Mouse (Mus musculus) spleen, adult 18-20 months (tissue): ENCODE data around the gene Atg4c.

Experiments
- DNase-seq, 2 experiments: peaks; one replicate each; pipeline ENCODE4 v3.0.0; 2022; ENCODE audit warnings: mixed read lengths in 2 of 2

The Atg4c gene

DNA sequence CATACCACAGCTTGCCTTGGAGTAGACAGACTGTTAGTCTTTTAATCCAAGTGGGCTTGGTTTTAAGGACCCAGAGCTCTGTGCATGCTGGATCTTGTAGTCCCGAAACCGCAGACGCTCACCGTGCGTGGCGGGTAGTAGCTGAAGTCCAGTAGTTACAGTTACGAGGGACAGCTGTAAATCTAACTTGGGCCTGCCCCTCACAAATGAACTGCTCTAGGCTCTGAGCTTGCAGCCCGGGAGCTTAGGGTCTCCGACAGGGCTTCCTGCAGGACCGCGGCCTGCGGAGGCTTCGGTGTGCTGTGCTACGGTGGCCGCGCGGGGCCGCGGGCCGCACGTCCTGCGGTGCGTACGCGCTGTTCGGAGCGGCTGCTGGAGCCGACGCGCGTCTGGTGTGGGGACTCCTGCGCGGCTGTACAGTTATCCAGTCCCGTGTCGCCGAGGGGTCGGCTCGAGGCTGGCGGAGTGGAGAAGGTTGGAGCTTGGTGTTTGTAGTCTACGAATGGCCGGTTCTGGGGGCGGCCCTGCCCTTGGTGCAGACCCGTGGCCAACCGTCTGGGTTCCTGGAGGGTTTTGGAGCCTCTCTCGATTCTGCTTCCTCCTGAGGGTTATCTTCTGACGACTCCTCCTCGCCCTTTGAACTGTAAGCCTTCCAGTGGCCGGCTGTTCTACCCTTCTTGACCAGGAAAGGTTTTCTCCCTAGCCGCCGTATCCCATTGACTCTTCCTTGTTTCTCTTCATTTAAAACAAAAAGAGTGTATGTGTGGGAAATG is at the start of gene Atg4c:
Gene Atg4c (plus strand): TSS at position 125 of the 773 bp plus-strand sequence.
- peak; percentile 56 to 74 for DNase-seq

DNA sequence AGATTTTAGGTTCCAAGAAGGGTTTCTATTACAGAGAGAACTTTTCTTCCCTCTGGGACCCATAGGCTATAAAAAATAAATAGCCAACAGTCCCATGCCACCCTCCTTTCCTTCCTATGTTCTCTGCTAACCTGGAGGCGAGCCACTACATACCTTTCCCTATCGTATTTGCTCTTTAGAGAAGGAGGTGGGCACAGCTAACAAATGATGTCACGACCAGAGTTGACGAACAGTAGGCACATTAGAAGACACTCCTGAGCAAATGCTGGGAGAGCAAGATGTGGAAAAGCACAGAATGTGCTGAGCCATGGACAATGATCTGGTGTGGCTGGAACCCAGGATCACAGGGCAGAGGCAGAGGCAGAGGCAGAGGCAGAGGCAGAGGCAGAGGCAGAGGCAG is 42.3 kb upstream of the Atg4c start:
- no peak for DNase-seq

DNA sequence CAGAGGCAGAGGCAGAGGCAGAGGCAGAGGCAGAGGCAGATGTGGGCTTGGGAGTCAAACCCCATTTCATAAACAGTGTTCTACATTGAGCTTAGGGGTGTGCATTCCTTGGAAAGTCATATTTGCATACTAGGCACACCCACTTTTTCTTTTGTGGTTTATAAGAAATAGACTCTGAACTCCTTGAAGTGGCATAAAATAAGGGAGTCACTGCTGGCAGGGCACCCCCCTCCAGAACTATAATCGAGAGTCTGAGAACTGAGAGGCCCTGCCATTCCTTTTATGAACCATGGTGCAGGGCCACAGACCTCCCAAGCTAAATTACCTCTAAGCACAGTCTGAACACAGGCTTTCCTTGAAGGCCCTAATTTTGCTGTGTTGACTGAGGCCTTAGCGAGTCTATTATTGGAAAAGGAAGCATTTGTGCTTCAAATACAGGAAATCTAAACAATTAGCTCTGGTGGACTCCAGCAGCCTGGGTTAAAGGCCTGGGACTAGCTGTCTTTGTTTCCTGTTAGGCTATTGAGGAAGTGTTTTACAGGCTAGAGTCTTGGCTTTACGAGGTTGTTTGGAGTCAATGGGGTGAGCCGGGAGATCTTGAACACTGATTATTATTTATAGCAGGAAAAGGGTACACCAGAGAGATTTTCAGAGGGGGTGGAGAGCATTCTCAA is 41.7 kb upstream of the Atg4c start:
- no peak for DNase-seq

DNA sequence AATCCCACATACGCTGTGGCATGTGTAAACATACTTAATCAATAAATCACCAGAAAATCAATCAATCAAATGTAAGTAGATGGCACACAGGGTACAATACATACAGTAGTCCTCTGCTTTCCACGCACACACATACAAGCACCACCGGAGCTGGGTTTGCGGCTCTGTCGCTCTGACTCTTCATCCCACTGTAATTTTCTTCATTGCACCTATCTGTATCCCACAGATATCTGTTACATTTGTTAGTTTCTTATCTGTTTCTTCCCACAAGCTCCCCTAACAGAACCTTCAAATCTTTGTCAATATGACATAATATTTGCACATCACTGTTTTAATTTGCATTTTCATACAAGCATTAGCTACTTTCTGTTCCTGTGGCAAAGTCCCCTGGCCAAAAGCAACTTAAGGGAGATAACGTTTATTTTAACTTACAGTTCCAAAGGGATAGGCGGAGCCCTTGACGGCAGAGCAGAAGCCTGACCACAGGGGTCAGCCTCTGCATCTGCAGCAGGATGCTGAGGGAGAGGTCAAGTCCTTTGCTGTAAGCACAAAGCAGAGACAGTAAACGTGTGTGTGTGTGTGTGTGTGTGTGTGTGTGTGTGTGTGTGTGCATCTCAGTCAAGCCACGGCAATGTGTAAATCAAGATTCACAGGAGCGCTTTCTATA is 37.0 kb upstream of the Atg4c start:
- no peak for DNase-seq

DNA sequence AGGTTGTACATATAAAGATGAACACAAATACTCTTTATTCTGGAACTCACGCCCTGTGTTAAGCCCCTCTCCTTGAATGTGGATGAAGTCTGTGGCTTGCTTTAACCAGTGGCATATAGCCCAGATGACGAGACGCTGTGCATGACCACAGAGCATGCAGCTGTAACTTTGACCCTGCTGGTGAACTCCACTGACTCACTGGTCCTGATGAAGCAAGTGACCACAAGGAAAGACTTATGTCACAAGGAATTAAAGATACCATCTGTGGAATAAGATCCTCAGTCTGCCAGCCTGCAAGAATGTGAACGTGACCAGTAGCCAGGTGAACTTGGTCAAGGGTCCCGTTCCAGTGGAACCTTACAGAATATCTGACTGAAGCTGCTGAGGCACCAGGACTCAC is 35.2 kb upstream of the Atg4c start:
- no peak for DNase-seq

DNA sequence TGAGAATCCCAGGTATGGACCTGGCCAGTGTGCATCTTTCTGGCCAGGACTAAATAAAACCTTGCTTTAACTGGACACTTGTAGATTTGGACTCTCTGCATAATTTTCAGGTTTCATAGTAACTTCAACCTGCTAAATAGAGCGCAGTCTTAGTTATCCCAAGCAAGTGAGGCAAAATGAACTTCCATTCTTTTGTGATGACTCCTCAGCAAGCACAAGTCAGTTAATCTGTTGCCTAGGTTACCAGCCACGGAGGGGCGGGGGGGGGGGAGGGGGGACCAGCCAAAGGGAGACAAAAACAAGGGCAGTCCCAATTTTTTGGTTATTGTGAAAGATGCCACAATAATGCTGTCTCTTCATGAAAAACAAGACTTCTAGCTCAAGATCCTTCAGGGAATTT is 33.3 kb upstream of the Atg4c start:
- DNase-seq, result no peak

DNA sequence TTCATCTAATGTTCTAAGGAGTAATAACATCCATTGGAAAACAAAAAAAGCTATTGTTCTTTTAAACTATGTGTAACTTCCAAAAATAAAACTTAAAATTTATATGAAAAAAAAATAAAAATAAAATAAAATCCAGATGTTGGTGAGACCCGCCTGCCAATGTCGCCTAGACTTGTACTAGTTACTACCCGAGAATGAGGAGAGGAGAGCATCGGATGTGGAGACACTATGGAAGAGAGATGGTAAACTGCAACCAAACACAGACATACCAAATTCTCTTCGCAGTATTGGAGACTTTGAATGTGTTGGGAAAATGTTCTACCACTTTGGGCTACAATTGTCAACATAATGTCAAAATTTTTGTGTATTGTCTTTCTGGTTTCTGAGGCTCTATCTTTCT is 32.8 kb upstream of the Atg4c start:
- DNase-seq, result no peak

DNA sequence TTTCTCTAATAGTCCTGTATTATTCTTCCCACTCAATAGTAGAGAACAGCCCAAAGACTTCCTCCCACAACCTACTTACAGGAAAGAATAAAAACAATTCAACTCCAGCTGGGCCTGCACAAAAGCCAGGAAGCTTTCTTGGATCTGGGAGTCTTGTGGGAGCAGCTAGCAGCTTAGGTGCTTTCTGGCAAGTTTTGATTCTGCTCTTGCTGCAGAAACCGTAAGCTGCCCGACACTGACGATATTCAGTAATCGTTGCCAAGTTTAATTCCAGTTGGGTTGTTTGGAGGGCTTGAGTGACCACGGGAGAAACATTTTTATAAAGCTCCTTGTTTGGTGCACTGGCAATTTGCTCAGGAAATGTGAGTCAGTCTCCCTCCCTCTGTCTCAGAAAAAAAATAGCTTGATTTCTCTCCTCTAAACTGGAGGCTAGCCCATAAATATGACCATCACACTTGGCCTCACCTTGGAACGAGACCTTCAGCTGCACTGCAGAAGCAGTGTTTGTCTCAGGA is 32.2 kb upstream of the Atg4c start:
- DNase-seq, result no peak

DNA sequence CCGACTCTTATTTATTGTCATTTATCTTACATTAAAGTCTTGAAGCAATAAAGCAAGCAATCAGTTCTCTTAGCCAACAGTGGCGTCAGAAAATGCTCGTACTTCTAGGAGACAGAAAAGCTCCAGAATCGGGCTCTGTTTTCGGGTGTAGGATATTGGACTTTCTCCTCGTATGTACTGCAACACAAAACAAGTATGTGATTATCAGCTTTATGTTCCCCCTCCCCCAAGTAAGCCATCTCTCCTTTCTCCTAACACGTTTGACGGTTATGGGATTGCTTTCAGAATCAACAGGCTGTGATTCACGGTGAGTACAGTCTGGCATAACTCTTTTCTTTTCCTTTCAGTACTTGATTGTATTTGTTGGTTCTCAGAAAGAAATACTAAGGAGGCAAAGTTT is 30.7 kb upstream of the Atg4c start:
- no peak for DNase-seq

DNA sequence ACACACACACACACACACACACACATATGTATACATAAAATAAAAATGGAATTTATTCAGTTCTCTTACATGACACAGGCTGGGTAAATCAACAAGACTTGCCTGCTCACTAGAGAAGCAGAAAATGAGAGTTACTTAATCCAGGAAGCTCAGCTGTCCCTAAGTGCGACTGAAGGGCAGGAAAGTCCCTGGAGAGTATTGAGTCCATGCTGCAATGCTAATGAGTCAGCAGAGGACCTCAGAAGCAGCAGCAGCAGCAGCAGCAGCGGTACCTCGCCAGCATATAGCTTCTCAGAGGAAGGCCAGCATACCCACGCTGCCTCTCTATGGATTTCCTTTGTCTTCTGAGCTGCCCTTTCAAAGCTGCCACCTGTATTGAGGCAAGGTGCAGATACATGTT is 30.2 kb upstream of the Atg4c start:
- no peak for DNase-seq

DNA sequence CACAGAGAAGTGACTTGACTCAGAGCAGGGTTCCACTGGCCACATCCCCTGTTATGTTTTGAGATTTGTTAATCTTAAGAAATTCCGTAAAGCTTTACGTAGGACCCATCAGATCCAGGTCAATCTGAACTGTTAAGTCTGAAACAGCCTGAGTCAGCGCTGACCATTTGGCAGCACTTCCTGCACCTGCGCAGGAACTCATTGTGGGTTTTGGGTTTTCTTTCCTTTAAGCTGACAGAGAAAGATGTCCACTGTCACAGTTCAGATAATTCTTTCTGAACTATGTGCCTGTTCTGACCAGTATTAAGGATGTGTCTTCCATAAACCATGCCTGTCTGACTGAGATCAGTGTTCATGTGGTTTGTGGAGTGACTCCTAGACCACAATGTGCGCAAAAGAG is 24.9 kb upstream of the Atg4c start:
- no peak for DNase-seq

DNA sequence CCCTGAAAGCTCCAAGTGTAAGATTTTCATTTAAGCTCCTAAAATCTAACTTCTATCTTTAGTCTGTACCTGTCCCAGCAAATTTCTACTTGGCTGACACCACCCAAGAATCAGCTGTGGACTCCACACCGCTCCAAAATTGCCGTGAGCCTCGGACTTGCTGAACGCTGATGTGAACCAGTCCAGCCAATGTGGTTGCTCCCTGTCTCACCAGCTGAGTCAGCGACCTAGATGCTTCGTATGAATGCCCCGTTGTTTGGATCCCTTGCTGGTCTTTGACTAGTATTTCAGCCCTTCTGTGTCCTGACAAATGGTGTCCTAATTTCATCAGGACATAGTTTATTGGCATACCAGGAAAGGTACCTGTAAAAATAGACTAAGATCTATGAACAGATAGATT is 19.5 kb upstream of the Atg4c start:
- no peak for DNase-seq

DNA sequence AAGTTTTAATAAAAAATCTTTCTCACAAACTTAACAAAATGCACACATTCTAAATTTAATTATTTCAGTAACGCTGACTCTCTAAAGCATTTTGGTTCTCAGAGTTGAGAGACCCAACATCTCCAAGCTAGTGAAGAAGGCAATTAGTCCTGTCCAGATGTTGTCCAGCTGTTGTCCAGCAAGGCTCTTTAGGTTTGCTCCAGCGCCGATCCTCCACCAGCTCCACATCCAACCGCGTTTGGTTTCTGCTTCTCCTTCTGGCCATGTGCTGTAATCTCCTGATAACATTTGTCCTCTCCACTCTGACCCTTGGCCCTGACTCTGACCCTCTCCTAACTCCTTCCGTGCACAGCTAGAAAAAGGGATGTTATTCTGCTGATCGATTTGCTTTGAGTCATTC is 16.9 kb upstream of the Atg4c start:
- no peak for DNase-seq

DNA sequence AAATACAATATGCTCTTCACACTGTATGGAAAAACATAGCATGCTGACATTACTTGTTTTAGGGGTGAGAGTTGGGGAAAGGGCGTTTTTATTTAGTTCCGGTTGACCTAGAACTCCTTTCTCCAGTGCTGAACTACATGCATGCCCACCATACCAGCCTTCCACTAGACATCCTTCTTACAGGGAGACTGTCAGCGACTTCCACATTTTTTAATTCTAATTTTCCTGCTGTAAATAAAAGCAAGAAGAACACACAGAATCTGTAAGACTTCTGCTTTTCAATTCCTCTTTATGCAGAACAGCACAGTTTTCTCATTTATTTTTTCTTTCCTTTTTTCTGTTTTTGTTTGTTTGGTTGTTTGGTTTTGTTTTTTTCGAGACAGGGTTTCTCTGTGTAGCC is 16.5 kb upstream of the Atg4c start:
- DNase-seq, result no peak

DNA sequence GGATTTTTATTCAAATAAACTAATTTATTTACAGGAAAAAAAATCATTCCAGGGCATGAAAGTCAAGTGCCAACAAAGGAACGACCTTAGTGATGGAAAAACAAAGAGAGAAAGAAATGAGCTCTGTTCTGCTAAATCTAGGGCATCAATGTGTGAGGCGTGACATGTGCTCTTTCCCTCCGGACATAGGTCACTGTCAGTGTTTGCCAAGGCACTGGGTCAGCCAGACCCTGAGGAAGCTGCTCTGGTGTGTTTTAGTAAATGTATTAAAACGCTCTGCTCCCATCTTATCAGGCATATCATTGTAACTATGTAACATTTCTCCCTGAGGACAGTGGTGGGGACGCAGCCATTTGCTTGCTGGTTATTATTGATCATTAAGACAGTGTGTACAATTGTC is 14.9 kb upstream of the Atg4c start:
- DNase-seq, result no peak

DNA sequence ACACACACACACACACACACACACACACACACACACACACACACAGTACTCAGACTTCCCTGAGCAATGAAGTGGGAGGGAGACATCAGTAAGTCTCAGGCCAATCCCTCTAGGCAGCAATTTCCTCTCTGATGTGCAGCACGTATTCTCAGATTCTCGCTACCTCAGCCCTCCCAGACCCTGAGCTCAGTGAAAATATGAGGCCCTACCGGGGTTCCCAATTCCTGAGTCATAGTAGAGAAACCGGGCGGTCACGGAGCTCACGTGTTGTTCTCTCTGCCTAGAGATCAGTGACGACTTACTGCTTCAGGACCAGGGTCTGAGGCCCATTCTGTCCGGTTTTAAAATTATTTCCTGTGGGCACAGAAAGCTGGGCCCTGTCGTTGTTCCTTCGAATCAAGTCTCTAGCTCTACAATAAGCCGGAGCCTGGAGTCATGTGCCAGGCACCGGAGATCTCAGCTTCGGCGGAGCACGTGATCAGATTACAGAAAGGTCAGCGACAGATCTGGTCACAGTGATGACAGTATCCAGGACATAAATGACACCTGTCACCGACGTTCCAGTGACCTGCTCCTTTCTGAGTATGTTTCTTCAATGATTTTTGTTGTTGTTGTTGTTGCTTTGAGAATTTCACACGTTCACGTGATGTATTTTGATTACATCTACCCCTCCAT is 14.2 kb upstream of the Atg4c start:
- no peak for DNase-seq

DNA sequence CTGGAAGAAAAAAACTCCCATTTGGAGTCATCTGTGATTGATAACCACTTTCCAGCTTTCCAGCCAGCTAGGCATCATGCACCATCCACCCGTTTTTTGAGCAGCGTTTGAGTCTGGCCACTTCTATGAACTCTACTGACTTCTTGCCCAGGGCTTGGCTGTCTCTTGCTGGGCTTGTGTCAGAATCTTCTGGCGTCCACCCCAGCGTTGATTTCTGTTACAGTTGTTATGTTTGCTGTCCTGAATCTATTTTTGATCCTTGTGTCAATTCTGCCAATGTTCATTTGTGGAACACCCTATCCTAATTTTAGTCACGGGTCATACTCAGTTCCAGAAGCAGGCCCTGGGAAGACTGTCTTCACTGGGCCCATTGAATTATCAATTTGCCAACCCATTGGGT is 12.8 kb upstream of the Atg4c start:
- no peak for DNase-seq

DNA sequence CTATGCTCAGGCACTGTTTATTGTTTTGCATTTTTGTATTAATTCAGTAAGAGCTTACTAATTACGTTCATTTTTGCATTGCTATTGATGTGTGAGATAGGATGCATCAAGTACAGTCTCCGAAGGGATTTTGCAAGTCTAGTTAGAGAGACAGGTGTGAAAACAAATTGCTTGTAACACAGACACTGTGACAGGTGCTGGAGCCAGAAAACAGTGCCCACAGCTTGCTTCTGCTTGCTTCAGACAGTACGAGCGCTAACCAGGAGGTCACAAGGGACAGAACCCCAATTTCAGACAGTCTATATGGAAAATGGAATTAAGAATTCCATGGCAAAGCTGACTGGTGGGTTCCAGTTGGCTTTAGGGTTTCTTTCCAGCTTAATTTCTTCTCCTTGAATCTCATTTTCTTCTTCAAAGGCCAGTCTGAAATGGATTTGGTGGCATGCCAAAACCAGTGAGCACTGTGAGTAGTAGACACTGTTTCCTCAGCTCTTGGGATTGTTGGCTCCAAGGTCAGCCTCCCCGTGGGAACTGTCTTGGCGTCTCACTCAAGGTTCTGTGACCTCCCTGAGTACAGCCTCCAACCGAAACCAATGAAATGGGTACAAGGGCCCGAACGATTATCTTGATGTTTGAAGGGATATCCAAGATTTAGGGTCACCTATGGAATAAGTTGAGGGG is 11.9 kb upstream of the Atg4c start:
- DNase-seq, result no peak

DNA sequence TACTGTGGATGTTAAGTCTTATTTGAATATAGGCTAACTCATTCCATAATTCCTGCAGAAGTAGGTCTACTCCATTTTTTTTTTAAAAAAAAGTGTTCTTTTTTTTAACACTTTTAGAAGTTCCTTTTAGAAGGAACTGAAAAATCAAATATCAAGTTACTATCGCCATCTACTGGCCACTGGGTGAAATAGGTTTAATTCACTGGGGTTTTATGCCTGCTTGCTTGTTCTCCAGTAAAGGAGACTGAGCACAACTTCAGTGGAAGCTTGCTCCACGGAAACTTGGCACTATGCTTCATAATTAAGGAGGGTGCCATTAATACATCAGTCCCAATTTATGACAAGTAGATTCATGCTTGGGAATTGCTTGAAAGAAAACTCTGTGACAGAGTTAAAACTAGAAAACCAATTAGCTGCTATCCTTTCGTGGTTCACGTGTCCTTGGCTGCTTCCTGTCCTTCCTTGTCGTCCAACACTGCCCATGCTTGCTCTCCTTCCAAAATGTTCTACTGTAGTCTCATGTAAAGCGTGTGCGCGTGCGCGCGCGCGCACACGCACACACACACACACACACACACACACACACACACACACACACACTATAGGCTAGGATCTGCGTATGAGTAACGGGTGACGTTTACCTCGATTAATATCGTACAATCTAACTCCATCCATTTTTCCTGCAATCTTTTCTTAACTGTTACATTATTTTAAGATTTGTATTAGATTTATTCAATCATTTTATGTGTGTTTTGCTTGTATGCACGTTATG is 10.9 kb upstream of the Atg4c start:
- no peak for DNase-seq

DNA sequence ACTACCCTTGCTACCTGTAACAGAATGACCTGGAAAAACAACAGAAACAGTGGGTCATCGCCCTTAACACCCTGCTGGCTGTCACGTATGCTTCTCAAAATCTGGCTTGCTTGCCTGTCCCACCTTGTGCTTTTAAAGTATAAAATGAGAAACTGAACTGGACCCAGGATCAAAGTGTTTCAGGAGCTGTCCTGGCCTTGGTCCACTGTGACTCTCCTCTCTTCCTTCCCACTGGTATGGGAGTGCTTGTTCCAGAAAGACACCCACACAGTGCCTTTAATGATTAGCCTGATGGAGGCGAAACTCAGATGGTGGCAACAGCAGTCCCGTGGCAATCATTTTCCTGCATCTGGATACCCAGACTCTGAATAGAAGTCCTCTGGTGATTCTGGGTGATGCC is 9.1 kb upstream of the Atg4c start:
- DNase-seq, result no peak

DNA sequence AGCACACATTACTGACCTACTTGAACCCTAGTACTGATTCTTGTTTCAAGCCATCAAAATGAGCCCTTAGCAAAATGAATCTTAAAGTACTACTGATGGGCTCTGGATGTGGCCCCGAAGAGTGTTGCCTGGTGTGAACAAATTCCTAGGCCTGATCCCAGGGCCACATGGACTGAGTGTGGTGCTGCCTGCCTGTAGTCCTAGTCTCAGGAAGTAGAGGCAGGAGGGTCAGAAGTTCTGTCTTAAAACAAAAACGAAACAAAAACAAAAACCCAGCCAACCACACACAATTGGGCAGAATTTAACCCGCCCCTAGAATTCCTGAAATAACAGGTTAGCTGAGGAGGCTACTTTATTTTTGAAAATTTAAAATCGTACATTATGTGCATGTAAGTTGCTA is 8.4 kb upstream of the Atg4c start:
- DNase-seq, result no peak
